Mouse (Mus musculus): ENCODE measurements around the gene Comt.
A peak's percentile ranks its signal among the peaks of the same experiment; 100 is the strongest.

The Comt gene

DNA sequence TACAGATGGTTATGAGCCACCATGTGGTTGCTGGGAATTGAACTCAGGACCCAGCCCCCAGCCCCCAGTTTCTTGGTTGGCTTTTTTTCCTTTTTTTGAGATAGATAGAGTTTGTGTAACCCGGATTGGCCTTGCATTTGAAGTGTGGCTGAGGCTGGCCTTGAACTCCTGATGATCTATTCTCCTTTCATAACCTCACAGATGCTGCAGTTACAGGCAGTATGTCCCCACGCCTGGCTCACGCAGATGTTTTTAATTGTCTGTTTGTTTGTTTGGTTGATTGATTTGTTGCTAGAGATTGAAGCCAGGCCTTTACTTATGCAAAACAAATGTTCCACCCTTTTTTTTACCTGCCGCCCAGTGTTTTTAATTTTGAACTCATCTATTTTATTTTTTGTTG lies 59.8 kb downstream of the Comt start:
- peak in 1 of 2 experiments; percentile 67 for DNase-seq (ENCODE audit: inconsistent age in 2 of 2, low spot score in 1 of 2)

GRCm38 (mm10) chr16:18362948-18363347 lies 63.7 kb downstream of the Comt start:
- DNase-seq (ENCODE audit: inconsistent age in 2 of 2, low spot score in 1 of 2): no peak

- DNase-seq (ENCODE audit: inconsistent age in 2 of 2, low spot score in 1 of 2): no peak
Measured at GRCm38 (mm10) chr16:18360151-18360805, 66.4 kb downstream of the Comt start.

DNA sequence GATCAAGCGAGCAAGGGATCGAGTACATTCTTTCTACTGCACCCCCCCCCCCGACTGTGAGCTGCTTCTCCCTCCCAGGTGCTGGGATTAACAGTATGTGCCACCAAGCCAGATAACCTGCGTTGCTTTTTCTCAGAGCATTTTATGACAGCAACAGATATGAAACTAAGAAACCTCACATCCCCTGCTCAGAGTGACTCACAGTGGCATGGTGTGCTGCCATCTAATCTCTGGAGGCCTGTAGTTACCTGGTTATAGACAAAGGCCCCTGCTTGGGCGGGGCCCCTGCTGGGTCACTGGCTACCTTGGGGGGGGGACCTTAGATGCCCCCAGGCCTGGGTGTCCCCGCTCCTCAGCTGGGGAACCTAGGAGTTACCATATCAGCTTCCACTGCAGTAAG lies 68.7 kb downstream of the Comt start:
- DNase-seq (ENCODE audit: inconsistent age in 2 of 2, low spot score in 1 of 2): no peak

DNA sequence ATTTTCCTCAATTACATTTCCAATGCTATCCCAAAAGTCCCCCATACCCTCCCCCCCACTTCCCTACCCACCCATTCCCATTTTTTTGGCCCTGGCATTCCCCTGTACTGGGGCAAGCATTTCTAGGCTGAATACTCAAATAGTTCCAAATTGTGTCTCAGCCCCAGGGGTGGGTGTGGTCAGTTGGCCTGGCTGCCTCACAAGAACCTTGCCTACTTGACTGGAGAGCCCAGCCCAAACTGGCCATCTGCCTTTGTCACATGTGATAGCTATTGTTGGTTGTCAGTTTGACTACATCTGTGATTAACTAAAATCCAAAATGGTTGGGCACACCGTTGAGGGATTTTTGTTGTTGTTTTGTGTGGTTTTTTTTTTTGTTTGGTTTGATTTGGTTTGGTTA lies 69.7 kb downstream of the Comt start:
- DNase-seq (ENCODE audit: inconsistent age in 2 of 2, low spot score in 1 of 2): no peak
